Mouse (Mus musculus) layer of hippocampus, adult 9-10 months (tissue): ENCODE measurements around the gene Sh3kbp1.

Experiments used
- DNase-seq: peaks from one replicate; pipeline ENCODE4 v3.0.0; 2022; ENCODE audit warnings: low spot score

Sh3kbp1 gene

DNA sequence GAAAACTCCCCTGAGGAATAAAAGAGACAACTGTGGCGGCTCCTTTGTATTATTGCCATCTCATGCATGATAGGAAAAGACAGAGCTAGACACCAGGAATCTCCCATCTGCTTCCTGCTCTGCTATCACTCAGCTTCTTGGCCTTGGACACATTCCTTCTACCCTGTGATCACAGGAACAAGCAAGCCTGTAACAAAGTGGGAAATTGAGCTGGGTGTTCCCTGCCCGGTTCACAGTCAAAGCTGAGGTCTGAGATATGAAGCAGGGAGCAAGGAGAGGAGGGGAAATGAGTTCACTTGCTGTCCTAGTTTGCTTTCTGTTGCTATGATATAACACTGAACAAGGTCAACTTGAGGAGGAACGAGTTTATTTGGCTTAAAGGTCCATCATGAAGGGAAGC lies 301.8 kb downstream of the Sh3kbp1 start:
- DNase-seq, result no peak

DNA sequence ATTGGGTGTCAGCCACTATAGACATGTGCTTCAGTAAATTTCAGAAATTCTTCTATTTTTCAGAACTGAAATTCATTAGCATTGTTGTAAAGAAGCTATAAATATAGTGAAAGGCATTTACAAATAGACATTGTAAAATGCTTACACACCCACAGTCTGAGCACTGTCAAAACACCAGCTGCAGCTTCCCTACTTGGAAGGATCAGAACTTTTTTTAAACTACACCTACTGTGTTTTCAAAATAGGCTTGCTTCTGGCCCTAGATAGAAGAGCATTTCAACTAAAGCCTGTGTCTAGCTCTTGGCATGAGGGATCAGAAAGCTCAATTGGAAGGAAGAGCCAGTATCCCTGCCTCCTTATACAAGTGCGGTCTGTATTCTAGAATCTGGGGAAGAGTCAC lies 305.0 kb downstream of the Sh3kbp1 start:
- no peak for DNase-seq

DNA sequence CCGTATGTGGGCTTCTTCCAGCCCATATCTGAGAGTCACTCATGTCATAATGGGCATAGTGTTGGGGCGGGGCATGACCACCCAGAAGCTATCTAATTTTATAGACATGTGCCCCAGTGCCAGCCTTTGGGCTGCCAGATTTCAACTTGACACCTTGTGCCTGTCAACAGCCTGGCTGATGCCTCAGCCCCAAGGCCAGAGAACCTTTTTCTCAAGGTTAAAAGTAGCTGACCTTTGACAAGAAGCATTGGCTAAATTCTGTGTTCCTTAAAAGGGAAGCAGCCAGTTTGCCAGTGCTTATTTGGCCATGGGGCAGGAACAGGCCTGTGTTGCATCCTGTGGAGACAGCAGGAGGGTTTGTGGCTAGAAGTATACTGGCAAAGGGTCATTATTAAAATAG lies 315.5 kb downstream of the Sh3kbp1 start:
- DNase-seq, result no peak

DNA sequence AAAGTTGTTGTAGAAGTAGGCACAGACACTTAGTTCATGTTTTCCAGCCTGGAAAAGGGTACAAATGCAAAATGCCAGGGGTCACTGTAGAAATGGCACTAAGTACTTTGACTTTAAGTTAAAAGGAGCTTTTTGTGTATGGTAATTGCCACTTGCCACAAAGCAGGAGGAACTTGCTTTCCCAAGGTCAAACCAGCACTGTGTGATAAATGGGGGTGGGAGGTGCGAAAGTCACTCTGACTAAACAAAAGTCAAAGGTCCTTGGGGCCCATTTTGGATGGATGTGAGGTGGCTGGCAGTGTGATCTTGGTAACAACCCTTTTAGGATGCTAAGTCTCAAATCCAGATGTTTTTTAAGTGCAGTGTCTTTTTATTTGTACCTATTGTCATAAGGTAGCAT lies 316.5 kb downstream of the Sh3kbp1 start:
- DNase-seq, result no peak

DNA sequence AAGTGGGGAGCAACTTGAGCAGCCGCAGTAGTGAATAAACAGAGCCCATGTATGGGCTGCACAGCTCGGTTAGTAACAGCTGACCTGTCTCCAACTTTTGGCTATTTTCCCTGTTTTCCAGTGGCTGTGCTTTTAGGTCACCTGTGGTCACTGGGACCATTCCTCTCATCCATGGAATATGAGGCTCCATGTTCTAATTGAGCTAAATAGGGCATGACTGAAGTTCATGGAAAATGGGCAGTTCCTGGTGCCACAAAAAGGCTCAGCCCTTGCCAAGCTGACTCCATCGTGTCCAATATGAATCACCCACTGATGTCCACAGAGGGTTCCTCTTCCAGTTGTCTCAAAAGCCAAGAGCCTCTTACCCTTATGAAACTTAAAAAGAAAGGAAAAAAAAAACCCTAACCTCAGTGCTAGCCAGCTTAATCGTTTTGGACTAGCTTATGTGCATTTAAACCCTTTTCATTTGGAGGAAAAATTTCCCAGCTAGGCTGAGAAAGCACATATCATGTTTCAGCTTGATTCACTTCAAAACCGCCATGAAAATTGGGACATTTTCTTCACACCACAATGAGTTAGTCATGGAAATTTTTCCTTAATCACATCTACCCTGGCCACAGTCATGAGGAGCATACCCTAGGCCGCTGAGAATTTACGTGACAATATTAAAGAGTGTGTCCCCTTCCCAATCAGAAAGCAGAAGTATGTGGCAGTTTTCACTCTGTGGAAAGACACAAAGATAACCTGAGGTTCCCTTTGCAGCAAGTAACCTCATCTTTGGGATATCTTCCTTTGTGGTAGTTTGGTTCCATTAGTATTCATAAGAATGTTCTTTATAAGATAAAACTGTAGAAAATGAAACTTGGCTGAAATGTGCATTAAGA lies 326.7 kb downstream of the Sh3kbp1 start:
- no peak for DNase-seq

DNA sequence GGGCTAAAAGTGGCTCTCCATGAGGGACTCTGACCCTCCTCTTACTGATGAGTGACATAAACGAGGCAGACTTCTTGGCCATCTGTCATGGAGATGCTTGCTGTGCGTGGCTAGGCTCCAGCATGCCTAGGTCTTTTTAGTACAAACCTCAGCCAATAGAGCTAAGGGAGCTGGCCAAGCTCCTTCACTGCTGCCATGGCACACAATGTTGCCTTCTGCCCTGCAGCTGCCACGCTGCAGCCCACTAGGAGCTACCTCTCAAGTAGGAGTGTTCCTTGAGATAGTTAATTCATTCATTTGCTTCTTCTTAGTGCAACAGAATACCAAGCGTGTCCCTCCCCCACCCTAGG lies 327.3 kb downstream of the Sh3kbp1 start:
- no peak for DNase-seq

DNA sequence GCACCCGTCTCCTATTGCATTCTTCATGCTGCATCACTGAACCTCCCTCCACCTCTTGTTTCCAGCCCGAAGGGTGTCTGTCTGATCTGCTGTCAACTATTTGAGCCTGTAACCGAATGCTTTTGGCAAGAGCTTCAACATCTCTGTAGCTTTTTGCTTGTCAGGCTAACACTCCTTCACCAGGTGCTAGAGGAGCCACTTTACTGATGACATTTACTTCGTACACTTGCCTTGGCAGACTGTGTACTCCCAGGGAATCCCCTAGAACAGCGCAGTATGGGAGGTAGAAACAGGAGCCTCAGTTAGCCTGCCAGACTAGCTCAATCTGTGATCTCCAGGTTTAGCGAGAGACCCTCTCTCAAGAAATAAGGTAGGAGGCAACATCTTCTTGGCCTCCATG lies 328.4 kb downstream of the Sh3kbp1 start:
- no peak for DNase-seq

DNA sequence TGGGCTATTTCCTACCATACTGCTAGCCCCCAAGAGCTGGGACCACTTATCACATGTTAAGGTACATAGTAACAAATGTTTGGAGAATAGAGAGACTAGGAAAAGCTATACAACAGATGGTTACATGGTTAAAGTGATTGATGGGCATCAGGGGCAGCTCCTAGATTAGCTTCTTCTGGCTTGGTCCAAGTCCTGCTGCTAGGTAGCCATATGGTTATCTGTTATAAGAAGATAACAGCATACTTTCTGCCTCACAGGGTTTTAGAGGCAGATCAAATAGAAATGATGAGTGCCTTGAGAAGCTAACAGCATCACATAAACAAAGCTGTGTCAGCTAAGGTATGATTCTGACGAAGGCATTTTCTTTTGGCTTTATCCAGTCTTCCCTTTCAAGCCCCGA lies 334.3 kb downstream of the Sh3kbp1 start:
- DNase-seq, result no peak

DNA sequence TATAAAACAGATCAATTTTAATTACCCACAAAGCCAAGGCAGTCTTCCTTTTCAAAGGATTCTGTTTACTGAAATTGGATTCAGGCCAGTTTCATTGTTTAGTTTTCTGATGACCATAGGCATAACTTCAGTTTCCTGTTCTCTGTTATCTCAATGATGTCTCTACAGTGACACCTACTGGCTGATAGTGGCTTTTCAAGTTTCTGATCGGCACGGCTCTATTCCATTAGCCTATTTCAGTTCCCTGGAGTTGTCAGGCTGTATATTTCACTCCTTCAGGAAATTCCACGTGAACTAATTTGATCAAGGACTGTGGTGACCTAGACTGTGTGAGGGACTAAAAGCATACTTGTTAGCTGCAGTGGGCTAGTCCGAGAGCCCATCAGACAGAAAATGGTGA lies 336.2 kb downstream of the Sh3kbp1 start:
- peak; percentile 84 for DNase-seq

DNA sequence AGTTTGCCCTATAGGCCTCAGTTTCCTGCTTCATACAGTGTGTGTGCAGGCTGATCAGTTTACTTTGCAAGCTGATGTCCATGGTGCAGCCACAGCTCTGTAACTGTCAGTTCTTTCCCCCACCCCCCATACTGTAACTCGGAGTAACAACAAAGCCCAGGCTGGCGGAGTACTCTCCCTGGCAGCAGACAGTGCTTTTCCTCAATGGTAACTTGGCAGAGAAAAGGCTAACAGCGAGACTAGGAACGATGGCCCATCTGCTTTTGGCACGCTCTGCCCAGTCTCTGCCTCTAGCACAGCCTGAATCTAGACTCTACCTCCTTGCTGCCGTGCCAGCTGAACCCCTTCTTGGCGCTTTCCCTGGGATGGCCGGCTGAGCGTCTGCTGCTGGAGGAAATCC lies 336.9 kb downstream of the Sh3kbp1 start:
- DNase-seq, result peak; percentile 35

DNA sequence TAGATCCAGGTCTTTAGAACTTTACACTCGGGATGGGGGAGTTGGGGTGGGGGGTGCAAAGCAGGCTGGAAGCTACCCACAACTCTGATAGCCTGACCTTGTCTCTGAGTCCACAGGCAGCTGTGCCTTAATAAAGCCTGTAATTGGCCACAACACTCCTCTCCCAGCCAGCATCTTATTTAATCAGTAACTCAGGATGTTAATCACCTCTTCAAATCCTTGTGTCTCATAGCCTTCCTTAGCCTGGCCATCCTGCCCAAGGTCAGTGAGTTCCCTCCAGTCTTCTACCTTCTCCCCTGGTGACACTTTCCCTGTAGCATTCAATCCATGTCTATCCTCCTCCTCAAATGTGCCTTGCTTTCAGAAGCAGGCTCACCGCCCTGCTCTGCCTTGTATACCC lies 342.0 kb downstream of the Sh3kbp1 start:
- DNase-seq, result no peak

DNA sequence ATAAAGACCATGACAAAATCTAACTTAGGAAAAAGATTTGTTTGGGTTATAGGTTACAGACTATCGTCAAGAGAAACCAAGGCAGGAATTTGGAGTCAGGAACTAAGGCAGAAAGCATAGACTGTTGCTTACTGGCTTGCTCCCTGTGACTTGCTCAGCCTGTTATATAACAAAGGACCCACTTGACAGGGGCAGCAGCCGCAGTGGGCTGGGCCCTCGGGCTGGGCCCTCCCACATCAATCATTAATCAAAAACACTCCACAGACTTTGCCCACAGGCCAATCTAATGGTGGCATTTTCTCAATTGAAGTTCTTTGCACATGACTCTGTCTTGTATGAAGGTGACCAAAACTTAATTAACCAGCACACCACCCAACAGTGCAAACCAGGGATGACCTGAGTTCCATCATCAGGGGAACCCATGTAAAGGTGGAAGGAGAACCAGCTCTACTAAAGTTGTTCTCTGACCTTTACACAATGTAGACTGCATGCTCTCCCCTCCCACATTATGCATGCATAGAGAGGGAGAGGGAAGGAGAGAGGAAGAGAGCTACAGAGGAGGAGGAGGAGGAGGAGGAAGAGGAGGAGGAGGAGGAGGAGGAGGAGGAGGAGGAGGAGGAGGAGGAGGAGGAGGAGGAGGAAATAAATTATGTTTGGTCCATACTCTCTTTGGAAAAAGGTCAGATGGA lies 344.2 kb downstream of the Sh3kbp1 start:
- DNase-seq, result no peak

DNA sequence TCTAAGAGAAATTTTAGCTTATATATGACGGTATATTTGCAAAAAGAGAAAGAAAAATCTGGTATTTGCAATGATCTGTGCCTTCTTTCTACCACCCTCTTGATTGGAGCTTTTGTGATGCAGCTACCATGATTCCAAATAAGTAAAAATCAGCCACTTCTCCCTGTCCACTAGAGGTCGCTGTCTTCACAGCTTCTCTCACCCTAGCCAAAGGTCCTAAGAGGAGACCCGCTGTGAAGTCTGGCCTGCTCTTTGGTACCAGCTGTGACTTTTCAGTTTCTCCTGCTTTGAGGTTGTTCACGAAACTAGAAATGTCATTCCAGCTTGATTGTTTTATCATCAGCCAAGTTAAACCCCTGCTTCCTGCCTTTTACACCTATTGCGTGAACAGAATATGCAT lies 346.7 kb downstream of the Sh3kbp1 start:
- DNase-seq, result peak; percentile 9

DNA sequence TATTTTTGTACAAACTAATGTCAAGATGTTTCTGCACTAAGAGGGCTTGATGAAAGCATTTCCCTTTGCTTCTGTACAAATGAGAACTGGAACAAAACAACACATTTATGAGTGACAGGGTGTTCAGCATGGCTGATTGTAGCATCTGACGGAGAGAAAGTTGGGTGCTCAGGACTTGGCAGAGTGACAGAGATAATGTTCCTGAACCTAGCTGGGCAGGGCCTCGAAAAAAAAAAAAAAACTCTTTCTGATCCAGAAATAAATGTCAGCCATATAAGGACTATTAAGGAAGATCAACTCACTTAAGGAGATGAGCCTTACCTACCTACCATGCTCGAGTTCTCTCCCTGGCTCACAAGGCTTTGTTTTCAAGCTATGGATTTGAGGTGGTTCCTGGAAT lies 349.2 kb downstream of the Sh3kbp1 start:
- DNase-seq, result no peak

DNA sequence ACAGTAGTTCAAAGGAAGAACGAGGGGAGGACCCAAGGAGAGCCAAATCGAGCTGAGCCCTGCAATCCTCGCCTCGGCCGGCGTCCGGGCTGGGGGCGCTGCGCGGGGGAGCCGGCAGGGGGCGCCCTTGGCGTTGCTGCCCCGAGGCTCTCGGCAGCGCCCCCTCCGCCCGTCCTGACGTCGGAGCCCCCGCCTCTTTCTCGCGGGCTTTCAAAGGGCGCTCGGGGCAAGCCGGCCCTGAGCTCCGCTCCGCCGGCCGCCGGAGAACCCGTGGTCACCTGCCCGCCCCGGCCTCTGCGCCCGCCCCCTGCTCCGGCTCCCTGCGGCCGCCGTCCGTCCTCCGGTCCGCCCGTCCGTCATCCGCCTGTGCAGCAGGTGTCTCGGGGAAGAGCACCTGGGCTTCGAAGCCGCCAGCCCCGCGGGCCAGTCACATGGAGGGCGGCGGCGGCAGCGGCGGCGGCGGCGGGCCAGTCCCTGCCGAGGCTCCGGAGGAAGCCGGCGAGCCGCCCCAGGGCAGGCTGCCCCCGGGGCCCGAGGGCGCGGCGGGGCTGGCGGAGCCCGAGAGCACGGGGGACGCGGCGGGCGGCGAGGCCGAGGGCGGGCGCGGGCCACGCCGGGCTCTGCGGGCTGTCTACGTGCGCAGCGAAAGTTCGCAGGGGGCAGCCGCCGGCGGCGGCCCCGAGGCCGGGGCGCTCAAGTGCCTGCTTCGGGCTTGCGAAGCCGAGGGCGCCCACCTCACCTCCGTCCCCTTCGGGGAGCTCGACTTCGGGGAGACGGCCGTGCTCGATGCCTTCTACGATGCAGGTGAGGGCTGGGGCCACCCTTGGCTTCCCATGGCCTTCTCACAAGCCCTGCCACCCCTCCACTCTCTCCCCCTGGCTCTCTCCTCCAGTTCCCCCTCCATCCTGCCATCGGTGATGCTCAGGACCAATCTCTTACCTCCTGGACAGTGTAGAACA lies 361.2 kb downstream of the Sh3kbp1 start, which contains the start of gene Map3k15:
Gene Map3k15, plus strand, starts transcription at position 432 of the 959 bp plus-strand sequence.
- no peak for DNase-seq

DNA sequence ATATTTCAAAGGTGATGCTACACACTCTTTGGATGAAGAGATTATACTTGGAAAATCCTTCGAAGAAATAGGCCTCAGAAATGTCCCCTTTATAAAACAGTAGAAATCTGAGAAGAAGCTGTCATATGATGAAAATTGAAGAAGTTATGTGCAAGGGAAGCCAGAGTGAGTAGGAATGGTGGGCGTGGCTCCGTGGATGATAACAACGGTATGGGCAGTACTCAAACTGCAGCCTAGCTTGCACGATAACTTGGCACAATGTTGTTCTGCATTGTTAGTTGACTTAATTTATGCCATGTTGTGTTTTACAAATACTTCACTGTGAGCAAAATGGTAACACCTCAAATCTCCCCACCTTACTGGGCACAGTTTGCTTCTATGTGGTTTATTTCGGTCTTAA lies 368.7 kb downstream of the Sh3kbp1 start:
- no peak for DNase-seq
